Mouse (Mus musculus) erythroblast, embryonic 14.5 days (primary cell): Measurements from ENCODE around the gene Pdxp. TPM values are rescaled to one million over a fixed set of nuclear protein-coding genes. Genes with fewer than 3 reads are reported as not detected.

Source experiments
- H3K27me3 ChIP-seq: 2 replicates; pipeline ENCODE4 v1.6.1; 2012; ENCODE audit warnings: inconsistent platforms; ENCODE audit not compliant: control insufficient read depth
- H3K36me3 ChIP-seq: 2 replicates; pipeline ENCODE4 v1.6.1; 2012; ENCODE audit warnings: mild to moderate bottlenecking, inconsistent platforms; ENCODE audit not compliant: control insufficient read depth
- H3K4me1 ChIP-seq: 2 replicates; pipeline ENCODE4 v1.6.1; 2012; ENCODE audit warnings: inconsistent platforms; ENCODE audit not compliant: control insufficient read depth
- H3K4me3 ChIP-seq: replicated peaks from 2 replicates; pipeline ENCODE3; 2012; ENCODE audit warnings: moderate library complexity, mild to moderate bottlenecking, inconsistent platforms
- H3K9me3 ChIP-seq: 2 replicates; pipeline ENCODE4 v1.6.1; 2012; ENCODE audit warnings: low read length, inconsistent platforms, mixed read lengths; ENCODE audit not compliant: control insufficient read depth
- GATA1 ChIP-seq: IDR thresholded peaks from 2 replicates; pipeline ENCODE4 v1.6.1; 2012; ENCODE audit warnings: low read length, inconsistent platforms, mixed read lengths
- TAL1 ChIP-seq: IDR thresholded peaks from 3 replicates; pipeline ENCODE4 v1.6.1; 2012; ENCODE audit warnings: low read length, inconsistent platforms, mixed read lengths
- polyA plus RNA-seq: library from polyadenylated mRNA; stranded (reverse); fragments of >175 nt; gene quantifications from 2 replicates; pipeline ENCODE4 v1.2.3, GENCODE M21; 2012

The Pdxp gene
- polyA plus RNA-seq, 1 experiment, result 2.1 TPM

DNA sequence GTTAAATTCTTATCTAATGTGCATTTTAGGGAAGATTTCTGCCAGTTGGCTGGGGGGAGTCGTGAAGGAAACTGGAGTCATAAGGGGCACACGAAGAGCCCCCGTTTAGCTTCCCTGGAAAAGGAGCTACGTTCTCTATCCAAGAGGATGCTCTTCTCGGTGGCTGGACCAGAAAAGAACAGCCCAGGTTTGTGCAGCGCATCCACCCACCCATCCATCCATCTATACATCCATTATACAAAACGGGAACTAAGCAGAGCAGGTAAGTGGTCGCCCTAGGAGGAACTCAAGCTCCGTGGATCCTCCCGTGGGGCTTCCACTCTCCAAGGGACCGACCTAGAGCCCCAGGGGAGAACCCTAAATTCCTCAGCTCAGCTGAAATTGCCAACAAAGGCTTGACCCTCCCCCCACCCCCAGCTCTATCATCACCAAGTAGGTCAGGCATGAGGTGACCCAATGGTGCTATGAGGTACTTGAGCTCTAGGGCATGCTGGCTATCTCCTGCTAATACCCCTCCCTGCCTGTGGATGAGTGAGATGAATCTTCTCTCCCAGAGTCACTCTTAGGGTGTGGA, 34.5 kb downstream of the Pdxp start:
- peaks cover 34% of the 10 kb centered on the region for H3K4me1 ChIP-seq
- TF ChIP-seq GATA1 (no peak), TAL1 (no peak)
- peaks cover 20% of the 10 kb centered on the region for H3K27me3 ChIP-seq
- peak overlapping the region; percentile 50 for H3K4me3 ChIP-seq
- no peaks in the 10 kb centered on the region; the same call in 1 of the 2 replicates for H3K36me3 ChIP-seq
- H3K9me3 ChIP-seq, result no peaks in the 10 kb centered on the region

DNA sequence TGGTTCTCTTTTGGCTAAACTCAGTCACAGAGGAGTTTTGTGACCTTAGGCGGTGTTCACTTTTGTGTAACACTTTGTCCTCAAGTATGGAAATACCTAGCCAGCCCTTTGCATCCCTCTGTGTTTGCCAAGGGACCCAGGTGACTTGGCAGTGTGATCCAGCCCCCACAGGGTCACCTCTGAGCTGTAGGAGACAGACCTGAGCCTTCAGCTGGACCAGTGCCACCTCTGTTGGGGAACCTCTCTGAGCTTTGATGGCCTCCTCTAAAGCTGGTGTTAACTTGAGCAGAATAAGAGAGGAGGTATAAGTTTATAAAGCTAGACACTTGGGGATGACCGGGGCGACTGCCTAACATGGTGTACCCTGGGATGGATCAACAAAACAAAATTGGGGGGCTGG, 35.2 kb downstream of the Pdxp start:
- Histone ChIP-seq H3K9me3 (no peaks in the 10 kb centered on the region), H3K4me1 (peaks cover 32% of the 10 kb centered on the region), H3K36me3 (no peaks in the 10 kb centered on the region), H3K27me3 (peaks cover 20% of the 10 kb centered on the region), H3K4me3 (no peak overlapping the region)
- TF ChIP-seq GATA1 (no peak), TAL1 (no peak)

GRCm38 (mm10) chr15:78955663-78956062, 41.9 kb downstream of the Pdxp start:
- TF ChIP-seq TAL1 (no peak), GATA1 (no peak)
- Histone ChIP-seq H3K27me3 (no peaks in the 10 kb centered on the region), H3K4me3 (no peak overlapping the region), H3K4me1 (no peaks in the 10 kb centered on the region; the same call in 1 of the 2 replicates), H3K36me3 (no peaks in the 10 kb centered on the region), H3K9me3 (no peaks in the 10 kb centered on the region)

- no peaks in the 10 kb centered on the region for H3K36me3 ChIP-seq
- H3K9me3 ChIP-seq, result no peaks in the 10 kb centered on the region
- H3K4me1 ChIP-seq, result no peaks in the 10 kb centered on the region; the same call in 1 of the 2 replicates
- TF ChIP-seq GATA1, result no peak
- TF ChIP-seq TAL1, result no peak
- H3K4me3 ChIP-seq, result no peak overlapping the region
- no peaks in the 10 kb centered on the region for H3K27me3 ChIP-seq
These were observed 42.6 kb downstream of the Pdxp start for GRCm38 (mm10) chr15:78956351-78956750.

DNA sequence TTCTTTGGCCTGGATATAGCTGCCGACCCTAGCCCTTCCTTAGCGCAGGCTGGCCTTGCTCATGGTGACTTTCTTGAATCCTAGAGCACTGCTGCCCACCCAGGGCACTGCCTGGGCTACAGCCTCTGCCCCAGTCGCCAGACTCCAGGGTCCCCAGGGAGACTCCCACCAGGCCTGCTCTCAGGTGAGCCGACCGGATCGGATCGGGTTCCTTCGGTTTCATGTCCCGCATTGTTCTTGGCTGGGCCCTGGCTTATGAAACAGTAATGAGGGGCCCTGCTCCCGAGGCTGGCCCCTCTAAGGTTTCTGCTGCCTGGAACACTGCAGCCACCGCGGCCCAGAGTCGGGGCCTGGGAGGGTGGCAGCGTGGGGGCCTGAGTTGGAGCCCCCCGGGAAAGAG, 43.3 kb downstream of the Pdxp start:
- no peaks in the 10 kb centered on the region; the same call in 1 of the 2 replicates for H3K4me1 ChIP-seq
- H3K4me3 ChIP-seq, result no peak overlapping the region
- TF ChIP-seq GATA1 (no peak), TAL1 (no peak)

GRCm38 (mm10) chr15:78959537-78959936, 45.8 kb downstream of the Pdxp start:
- no peak for TF ChIP-seq GATA1
- TF ChIP-seq TAL1, result no peak
- H3K36me3 ChIP-seq, result no peaks in the 10 kb centered on the region
- H3K27me3 ChIP-seq, result no peaks in the 10 kb centered on the region
- H3K4me1 ChIP-seq, result no peaks in the 10 kb centered on the region; the same call in 1 of the 2 replicates
- no peaks in the 10 kb centered on the region for H3K9me3 ChIP-seq
- H3K4me3 ChIP-seq, result no peak overlapping the region

More for the DNA sequence above, 43.3 kb downstream of the Pdxp start:
- no peaks in the 10 kb centered on the region for H3K36me3 ChIP-seq
- no peaks in the 10 kb centered on the region for H3K27me3 ChIP-seq
- no peaks in the 10 kb centered on the region for H3K9me3 ChIP-seq

GRCm38 (mm10) chr15:78960088-78960487, 46.4 kb downstream of the Pdxp start:
- no peaks in the 10 kb centered on the region for H3K27me3 ChIP-seq
- no peaks in the 10 kb centered on the region for H3K9me3 ChIP-seq
- no peaks in the 10 kb centered on the region for H3K36me3 ChIP-seq
- no peaks in the 10 kb centered on the region; the same call in 1 of the 2 replicates for H3K4me1 ChIP-seq
- TF ChIP-seq GATA1 (no peak), TAL1 (no peak)
- no peak overlapping the region for H3K4me3 ChIP-seq

DNA sequence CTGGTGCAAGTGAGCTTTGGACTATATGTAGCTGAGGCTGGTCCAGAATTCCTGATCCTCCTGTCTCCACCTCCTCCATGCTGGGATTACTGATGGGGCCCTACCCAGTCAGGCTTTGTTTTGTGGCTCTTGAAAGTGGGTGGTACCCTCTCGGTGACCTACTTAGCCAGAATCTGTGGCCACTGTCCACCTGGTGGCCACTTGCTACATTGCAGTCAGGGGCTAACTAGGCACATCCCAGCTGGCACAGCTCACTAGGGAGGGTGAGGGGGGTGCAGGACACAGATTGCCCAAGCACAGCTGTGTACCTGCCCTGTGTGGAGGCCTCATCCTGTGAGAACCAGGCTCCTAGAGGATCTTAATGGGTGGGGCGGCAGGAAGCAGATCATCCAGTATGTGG, 49.2 kb downstream of the Pdxp start:
- H3K36me3 ChIP-seq, result no peaks in the 10 kb centered on the region
- H3K27me3 ChIP-seq, result peaks cover 3% of the 10 kb centered on the region; the same call in 1 of the 2 replicates
- no peaks in the 10 kb centered on the region for H3K4me1 ChIP-seq
- no peak overlapping the region for H3K4me3 ChIP-seq
- TF ChIP-seq GATA1, result no peak
- TF ChIP-seq TAL1, result no peak
- no peaks in the 10 kb centered on the region for H3K9me3 ChIP-seq

Other genes with a start within 250 kb of the Pdxp start
- 0.01 TPM in 1 of 2 replicates, not detected in the other for gene Elfn2, start 195.1 kb upstream of the Pdxp start, polyA plus RNA-seq
- 0.10 and 0.13 TPM in 2 replicates for gene Mfng, start 140.4 kb upstream of the Pdxp start, polyA plus RNA-seq
- gene Card10, start 110.9 kb upstream of the Pdxp start, polyA plus RNA-seq, result 0.01 and 0.02 TPM in 2 replicates
- gene Cdc42ep1, start 71.3 kb upstream of the Pdxp start, polyA plus RNA-seq, result 0.04 and 0.05 TPM in 2 replicates
- not detected in 2 replicates for gene Lgals2, start 58.4 kb upstream of the Pdxp start, polyA plus RNA-seq
- gene Gga1, start 36.7 kb upstream of the Pdxp start, polyA plus RNA-seq, result 13.3 and 13.7 TPM in 2 replicates
- gene Gm49510, start 14.3 kb upstream of the Pdxp start, polyA plus RNA-seq, result 0.04 TPM in 1 of 2 replicates, not detected in the other
- gene Sh3bp1, start 14.2 kb upstream of the Pdxp start, polyA plus RNA-seq, result 13.6 and 16.2 TPM in 2 replicates
- 121 and 168 TPM in 2 replicates for gene Lgals1, start 12.8 kb downstream of the Pdxp start, polyA plus RNA-seq
- gene Nol12, start 21.0 kb downstream of the Pdxp start, polyA plus RNA-seq, result 3.9 and 5.4 TPM in 2 replicates
- gene Triobp, start 33.8 kb downstream of the Pdxp start, polyA plus RNA-seq, result 19.1 and 20.3 TPM in 2 replicates
- 15.5 and 19.5 TPM in 2 replicates for gene H1f0, start 114.5 kb downstream of the Pdxp start, polyA plus RNA-seq
- gene Galr3, start 128.0 kb downstream of the Pdxp start, polyA plus RNA-seq, result 0.06 TPM in 1 of 2 replicates, not detected in the other
- gene Ankrd54, start 149.0 kb downstream of the Pdxp start, polyA plus RNA-seq, result 13.6 and 25.2 TPM in 2 replicates
- gene Eif3l, start 161.3 kb downstream of the Pdxp start, polyA plus RNA-seq, result 1.8 and 3.6 TPM in 2 replicates
- gene Micall1, start 195.0 kb downstream of the Pdxp start, polyA plus RNA-seq, result 0.05 and 0.09 TPM in 2 replicates
- gene Polr2f, start 227.1 kb downstream of the Pdxp start, polyA plus RNA-seq, result 13.8 and 15.3 TPM in 2 replicates
- gene 1700088E04Rik, start 227.3 kb downstream of the Pdxp start, polyA plus RNA-seq, result not detected in 2 replicates